Mouse (Mus musculus): Measurements from ENCODE around the gene 2510002D24Rik. TPM values are rescaled to one million over a fixed set of nuclear protein-coding genes. Genes with fewer than 3 reads are reported as not detected.

Gene 2510002D24Rik
- 58.7 TPM for total RNA-seq (2023)

DNA sequence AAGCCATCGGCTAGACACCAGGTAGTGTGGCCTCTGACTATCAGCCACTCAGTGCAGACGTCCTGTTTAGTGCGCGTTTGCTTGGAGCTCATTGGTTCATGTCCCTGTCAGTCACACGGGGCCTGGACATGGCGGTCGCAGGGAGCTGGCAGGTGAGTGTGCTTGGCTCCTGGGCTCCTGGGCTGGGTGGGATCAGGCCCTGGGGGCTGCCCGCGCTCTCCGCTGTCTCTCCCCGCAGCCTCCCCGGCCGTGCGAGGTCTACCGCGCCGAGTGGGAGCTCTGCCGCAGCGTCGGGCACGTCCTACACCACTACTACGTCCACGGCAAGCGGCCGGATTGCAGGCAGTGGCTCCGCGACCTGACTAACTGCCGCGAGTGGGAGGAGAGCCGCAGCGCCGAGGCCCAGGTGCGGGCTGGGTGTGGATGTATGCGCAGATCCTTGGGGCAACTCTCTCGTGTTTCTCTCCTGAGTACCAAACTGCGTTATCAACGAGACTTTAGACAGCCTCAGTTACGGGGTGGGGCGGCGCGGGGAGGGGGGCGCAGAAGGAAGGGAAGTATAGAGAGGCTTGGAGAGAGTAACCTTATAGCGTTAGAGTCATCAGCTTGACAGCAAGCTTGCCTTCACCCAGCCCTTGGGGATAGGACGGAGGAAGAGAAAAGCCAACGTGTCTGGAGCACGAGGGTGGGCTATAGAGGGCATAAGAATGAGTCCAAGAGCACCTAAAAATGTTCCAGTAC is at the start of gene 2510002D24Rik, which contains the start of gene Gm28539:
TSS of gene 2510002D24Rik (plus strand) at position 111 of the 741 bp plus-strand sequence.
TSS of gene Gm28539 (plus strand) at position 117 of the 741 bp plus-strand sequence.

DNA sequence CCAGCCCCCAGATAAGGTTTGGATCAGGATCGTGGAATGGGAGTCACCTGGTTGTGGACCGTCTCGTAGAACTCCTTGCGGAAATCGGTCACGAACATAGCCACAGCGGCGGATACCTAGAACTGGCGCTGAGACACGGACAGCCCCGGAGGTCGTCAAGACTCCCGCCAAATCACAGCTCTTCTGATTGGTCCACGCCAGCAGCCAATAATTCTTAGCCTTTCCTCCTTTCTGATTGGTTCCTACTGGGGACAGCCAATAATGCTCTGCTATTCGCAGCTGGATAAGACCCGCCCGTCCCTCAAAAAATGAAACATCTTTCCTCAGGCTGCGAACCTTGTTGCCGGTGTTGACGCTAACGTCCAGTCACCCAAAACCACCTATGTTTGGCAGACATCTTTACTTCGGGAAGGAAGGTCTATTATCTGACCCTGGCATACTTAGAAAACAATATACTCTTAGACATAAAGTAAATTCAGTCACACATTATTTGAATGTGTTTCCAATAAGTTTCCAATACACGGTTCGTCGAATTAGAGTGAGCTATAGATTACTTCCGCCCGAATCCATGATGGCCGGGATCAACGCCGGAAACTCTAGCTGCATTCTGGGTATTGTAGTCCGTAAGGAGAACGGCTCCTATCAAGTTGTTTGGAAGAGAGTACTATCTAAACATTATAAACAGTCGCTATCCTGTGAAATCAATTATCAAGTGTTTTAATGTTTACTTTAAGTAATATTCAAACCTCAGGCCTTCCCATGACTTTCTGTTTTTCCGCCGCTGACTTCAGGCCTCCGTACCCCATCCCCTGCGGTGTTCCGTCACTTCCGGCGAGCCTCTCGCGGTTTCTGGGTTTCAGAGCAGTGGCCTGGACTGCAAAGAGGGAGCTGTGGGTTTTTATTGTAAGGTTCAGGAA is 24.7 kb upstream of the 2510002D24Rik start, which contains the start of the genes Ufd1 and Cdc45:
TSS of gene Ufd1 (plus strand) at position 312 of the 917 bp plus-strand sequence.
TSS of gene Cdc45 (minus strand) at position 520 of the 917 bp plus-strand sequence.

GRCm38 (mm10) chr16:18876442-18877308 is 40.3 kb downstream of the 2510002D24Rik start, which contains the start of the genes Mrpl40 and Hira:
Gene Mrpl40, minus strand, starts transcription at chr16:18876862.
Gene Hira, plus strand, starts transcription at chr16:18877037.

Other genes with a start within 250 kb of the 2510002D24Rik start
- gene Tbx1, start 245.9 kb upstream of the 2510002D24Rik start, total RNA-seq (2023): not detected
- gene Gp1bb, start 214.2 kb upstream of the 2510002D24Rik start, total RNA-seq (2023): 0.38 TPM
- not detected for gene Gm49601, start 210.2 kb upstream of the 2510002D24Rik start, total RNA-seq (2023)
- gene Sept5, start 206.6 kb upstream of the 2510002D24Rik start, total RNA-seq (2023): not detected
- 0.41 TPM for gene Cldn5, start 59.7 kb upstream of the 2510002D24Rik start, total RNA-seq (2023)
- gene Ufd1, start 24.8 kb upstream of the 2510002D24Rik start, total RNA-seq (2023): 112 TPM
- gene Cdc45, start 24.6 kb upstream of the 2510002D24Rik start, total RNA-seq (2023): 5.3 TPM
- 4.7 TPM for gene Gm28539, start within 50 bp of the 2510002D24Rik start, total RNA-seq (2023)
- 46.6 TPM for gene Mrpl40, start 40.3 kb downstream of the 2510002D24Rik start, total RNA-seq (2023)
- 81.7 TPM for gene Hira, start 40.5 kb downstream of the 2510002D24Rik start, total RNA-seq (2023)

All from CD4-positive naive resting alpha-beta T cell, adult 57 days (primary cell).